Mouse (Mus musculus): ENCODE measurements around the gene Keap1.

Gene Keap1

GRCm38 (mm10) chr9:21196521-21197433, 42.4 kb downstream of the Keap1 start:
- peak; percentile 52 to 60 for DNase-seq (ENCODE audit: low spot score in 2 of 2)

DNA sequence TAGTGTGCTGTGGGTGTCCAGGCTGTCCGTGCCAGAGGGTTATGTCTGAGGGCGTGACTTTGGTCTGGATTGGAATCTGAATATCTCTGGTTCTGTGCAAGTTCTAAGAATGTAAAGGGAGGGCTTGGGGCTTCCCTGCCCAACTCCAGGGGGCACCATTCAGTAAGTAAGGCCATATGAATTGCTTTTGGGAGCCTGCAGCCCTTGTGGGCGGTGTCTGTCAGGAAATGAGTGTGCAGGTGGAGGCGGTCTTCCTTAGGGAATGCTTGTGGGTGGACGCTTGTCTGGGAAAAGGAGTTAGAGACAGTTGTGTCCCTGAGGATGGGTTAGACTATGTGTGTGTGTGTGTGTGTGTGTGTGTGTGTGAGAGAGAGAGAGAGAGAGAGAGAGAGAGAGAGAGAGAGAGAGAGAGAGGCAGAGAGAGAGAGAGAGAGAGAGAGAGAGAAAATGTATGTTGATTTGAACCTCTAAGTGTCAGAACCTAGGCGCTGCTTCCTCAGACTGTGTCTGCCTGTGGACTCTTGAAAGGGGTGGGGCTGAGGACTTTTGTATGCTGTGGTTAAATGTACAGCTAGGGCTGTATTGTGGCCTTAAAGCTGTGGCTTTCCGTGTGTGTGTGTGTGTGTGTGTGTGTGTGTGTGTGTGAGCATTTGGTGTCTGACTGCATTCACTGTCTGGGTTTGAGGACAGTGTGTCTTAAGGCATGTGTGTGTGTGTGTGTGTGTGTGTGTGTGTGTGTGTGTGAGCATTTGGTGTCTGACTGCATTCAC, 43.2 kb downstream of the Keap1 start:
- DNase-seq (ENCODE audit: low spot score in 2 of 2), result peak; percentile 69 to 77

DNA sequence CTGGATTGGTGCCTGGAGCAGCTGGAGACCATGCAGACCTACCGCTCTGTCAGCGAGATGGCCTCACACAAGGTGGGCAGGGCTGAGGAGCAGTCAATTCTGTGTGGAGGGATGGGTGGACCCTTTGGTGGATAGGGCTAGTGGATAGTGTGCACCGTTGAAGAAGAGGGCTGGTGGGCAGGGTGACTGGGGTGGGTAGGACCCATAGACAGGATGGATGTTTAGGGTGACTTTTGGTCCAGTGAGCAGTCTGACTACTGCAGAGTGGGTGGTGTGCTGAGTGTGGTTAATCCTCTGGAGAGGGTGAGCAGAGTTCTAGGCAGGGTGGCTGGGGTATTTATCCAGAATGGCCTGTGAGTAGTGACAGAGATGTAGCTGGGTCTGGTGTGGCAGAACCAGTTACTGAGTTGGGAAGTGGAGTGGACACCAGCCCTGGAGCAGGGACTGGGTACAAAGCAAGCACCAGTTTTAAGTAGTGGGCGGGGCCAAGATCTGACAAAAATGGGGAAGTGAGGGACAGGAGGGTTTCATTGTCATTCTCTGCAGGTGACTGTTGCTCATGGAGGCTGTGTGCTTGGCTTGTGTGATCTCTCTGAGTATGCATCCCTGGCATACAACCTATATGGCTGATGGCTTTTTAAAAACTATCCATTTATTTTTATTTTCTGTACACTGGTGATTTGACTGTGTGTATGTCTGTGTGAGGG, 44.2 kb downstream of the Keap1 start:
- no peak for DNase-seq (ENCODE audit: low spot score in 2 of 2)

DNA sequence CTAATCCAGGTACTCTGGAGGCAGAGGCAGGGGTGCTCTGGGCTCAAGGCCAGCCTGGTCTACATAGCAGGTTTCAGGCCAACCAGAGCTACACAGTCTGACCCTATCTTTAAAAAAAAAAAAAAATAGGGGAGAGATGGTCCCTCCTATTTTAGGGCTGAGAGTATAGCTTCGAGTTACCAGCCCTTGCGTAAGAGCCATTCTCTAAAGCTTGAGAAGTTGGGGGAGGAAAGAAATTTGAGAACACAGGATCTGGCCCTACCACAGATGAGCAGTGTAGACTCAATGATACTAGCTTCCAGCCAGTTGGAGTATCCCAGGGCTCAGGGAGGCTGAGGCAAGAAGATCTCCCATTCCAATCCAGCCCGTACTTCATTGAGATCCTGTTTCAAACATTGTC, 45.4 kb downstream of the Keap1 start:
- no peak for DNase-seq (ENCODE audit: low spot score in 2 of 2)

DNA sequence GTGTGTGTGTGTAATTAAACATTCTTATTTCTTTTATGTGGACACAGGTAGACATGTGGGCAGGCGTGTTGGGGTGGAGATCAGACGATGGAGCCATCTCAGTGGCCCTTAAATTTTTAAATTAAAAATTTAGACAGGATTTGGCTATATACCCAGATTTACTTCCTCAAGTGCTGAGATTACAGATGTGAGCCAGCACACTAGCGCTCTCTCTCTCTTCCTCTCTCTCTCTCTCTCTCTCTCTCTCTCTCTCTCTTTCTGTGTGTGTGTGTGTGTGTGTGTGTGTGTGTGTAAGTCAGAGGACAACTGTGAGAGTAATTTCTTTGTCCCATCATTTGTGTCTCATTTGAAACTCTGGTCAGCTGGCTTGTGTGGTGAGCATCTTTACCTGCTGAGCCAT, 48.5 kb downstream of the Keap1 start:
- no peak for DNase-seq (ENCODE audit: low spot score in 2 of 2)

DNA sequence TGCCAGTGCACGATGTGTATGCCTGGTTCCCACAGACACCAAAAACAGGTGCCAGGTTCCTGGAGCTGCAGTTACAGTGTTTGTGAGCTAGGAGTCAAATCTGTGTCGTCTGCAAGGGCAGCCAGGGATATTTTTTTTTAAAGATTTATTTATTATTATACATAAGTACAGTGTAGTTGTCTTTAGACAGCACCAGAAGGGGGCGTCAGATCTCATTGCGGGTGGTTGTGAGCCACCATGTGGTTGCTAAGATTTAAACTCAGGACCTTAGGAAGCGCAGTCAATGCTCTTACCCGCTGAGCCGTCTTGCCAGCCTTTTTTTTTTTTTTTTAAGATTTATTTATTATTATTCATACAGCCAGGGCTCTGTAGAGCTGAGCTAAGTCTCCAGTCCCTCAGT, 49.3 kb downstream of the Keap1 start:
- DNase-seq (ENCODE audit: low spot score in 2 of 2), result no peak

GRCm38 (mm10) chr9:21185436-21185835, 53.7 kb downstream of the Keap1 start:
- no peak for DNase-seq (ENCODE audit: low spot score in 2 of 2)

DNA sequence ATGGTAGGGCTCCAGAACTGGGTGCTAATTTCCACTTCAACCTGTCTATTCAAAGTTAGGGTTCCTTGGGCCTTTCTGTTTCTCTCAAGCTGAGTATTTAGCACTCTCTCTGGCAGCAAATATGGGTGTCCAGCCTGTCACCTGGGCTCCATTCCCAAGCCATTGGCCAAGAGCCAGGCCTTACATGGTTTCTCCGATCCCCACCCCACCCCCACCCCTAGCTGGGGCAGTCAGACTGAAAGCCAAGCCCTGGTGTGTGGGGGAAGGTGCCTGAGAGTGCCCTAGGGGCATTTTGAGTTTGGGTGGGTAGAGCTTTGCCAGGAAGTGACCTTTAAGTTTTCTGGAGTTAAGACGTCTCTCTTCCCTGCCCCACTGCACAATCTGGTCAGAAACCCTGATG, 54.4 kb downstream of the Keap1 start:
- DNase-seq (ENCODE audit: low spot score in 2 of 2), result no peak

DNA sequence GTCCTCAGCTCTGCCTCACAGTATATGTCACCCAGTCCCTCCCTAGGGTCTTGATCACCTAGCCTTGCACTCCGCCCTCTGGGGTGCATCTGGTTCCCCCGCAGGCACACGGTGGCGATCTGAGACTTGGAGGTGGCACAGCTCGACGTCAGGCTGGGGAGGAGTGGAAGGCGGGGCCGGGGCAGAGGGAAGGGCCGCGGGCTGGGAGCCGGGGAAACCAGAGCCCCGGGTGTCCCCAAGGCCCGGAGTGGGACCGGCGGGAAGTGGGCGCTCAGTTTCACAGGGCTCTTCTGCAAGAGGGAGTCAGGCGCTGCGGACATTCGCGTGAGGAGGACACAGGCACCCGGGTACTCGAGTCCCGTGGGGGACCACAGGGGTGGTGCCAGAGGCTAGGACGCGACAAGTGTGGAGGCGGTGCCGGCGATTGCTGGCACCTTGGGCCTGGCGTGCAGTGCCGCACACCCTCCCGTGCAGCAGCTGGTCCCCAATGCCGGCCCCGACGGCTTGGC, 55.2 kb downstream of the Keap1 start:
- no peak for DNase-seq (ENCODE audit: low spot score in 2 of 2)

DNA sequence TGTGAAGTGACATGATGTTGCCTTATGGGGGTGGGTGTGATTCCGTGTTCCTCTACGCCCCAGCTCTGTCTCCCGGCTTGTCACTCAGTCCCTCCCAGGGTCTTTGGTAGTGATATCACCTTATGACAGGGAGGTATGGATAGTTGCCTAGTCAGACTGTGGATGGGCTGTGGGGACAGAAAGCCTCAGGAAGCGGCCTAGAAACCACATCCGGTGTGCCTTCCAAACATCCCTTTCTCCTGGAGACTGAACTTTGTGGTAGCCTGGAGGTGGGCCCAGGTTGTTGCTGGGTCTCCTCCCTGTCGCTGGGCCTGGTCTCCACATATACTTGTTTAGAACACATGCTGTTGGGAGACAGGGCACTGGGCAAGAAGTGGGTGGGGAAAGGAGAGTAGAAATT, 55.7 kb downstream of the Keap1 start:
- DNase-seq (ENCODE audit: low spot score in 2 of 2), result no peak

DNA sequence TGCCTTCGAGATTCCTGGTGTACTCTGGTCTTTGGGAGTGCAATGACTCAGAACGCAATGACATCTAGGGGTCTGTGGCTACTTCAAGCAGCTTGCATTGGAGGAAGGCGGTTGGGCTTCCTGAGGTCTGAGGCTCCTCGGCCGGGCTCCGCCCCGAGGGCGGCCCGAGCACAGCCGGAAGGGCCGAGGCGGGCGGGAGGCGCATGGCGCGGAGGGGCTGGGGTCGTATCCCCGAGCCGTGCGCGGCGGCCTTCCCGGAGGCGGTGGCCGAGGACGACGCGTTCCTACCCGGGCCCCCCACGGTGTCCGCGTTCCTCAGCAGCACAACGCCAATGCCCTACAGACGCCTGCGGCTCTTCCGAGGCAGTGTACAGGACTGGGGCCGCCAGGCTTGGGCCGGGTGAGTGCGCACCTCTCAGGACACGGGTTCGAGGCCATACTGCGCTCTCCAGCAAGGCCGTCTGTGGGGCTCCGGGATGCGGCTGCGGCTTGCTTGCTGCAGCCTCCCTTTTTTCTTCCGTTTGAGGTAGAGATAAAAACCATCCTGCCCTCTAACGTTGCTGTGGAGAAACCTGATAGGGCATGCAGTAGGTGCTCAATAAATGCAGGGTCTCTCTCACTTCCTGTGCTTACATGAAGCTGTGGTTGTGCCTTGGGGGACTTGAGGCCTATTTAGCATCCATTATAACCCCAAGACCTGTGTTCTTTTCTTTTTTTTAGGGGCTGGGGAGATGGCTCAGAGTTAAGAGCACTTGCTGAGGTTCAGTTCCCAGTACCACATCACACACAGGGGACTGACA, 57.5 kb downstream of the Keap1 start:
- DNase-seq (ENCODE audit: low spot score in 2 of 2), result no peak

- DNase-seq (ENCODE audit: low spot score in 2 of 2), result no peak
Observed at GRCm38 (mm10) chr9:21180841-21181240, 58.3 kb downstream of the Keap1 start.

GRCm38 (mm10) chr9:21180402-21180801, 58.8 kb downstream of the Keap1 start:
- DNase-seq (ENCODE audit: low spot score in 2 of 2), result no peak
